Mouse (Mus musculus) cerebellum, adult 2 months (tissue): ENCODE data around the gene Syt13. TPM values are rescaled to one million over a fixed set of nuclear protein-coding genes. Genes with fewer than 3 reads are reported as not detected.
A peak's percentile ranks its signal among the peaks of the same experiment; 100 is the strongest.

Experiments
- DNase-seq, 2 experiments: peaks; one replicate each; pipeline ENCODE4 v3.0.0; 2021
- H3K27ac ChIP-seq: fragments of 200-500 bp; 2 replicates; pipeline ENCODE4 v1.5.1; 2012; ENCODE audit warnings: low read length, control low read depth, inconsistent platforms; ENCODE audit not compliant: insufficient read depth
- H3K27me3 ChIP-seq: fragments of 200-500 bp; 2 replicates; pipeline ENCODE4 v1.6.1; 2012; ENCODE audit warnings: inconsistent platforms, mild to moderate bottlenecking, low read length, moderate library complexity; ENCODE audit not compliant: control insufficient read depth, insufficient read depth
- H3K4me1 ChIP-seq: fragments of 200-500 bp; 2 replicates; pipeline ENCODE4 v1.6.1; 2011; ENCODE audit warnings: low read length; ENCODE audit not compliant: control insufficient read depth, insufficient read depth
- H3K4me3 ChIP-seq: fragments of 200-500 bp; replicated peaks from 2 replicates; pipeline ENCODE3; 2011; ENCODE audit warnings: mild to moderate bottlenecking, low read depth, low read length, control low read depth; ENCODE audit not compliant: insufficient read depth
- CTCF ChIP-seq: fragments of 200-500 bp; IDR thresholded peaks from 2 replicates; pipeline ENCODE4 v1.5.1; 2011; ENCODE audit warnings: low read depth, mild to moderate bottlenecking, control low read depth, low read length, moderate library complexity, borderline replicate concordance; ENCODE audit not compliant: insufficient read depth
- POLR2A ChIP-seq: fragments of 200-500 bp; IDR thresholded peaks from 2 replicates; pipeline ENCODE4 v1.6.1; 2011; ENCODE audit warnings: low read length, control low read depth, borderline replicate concordance; ENCODE audit not compliant: insufficient read depth
- WGBS: fragments of 180-500 bp; shearing (Covaris S2); methylation state at CpG from one replicate; pipeline ENCODE4 v1.1.7; 2018; 5-methylcytosine and 5-hydroxymethylcytosine counted together
- polyA plus RNA-seq: library from polyadenylated mRNA; depleted of rRNA; stranded (reverse); fragments of >200 nt; gene quantifications from 2 replicates; pipeline ENCODE4 v1.2.3, GENCODE M21; 2012

Syt13 gene
- polyA plus RNA-seq, 1 experiment: 110 TPM

- TF ChIP-seq POLR2A (no peak), CTCF (no peak)
- Histone ChIP-seq H3K4me1 (peaks cover 61% of the 10 kb centered on the region), H3K27me3 (no peaks in the 10 kb centered on the region), H3K4me3 (no peak overlapping the region), H3K27ac (no peak overlapping the region)
- no peak for DNase-seq
- 94% methylated on average over 11 of the region's 11 CpGs for WGBS
These were observed 30.3 kb downstream of the Syt13 start for GRCm38 (mm10) chr2:92945125-92945746.

GRCm38 (mm10) chr2:92945824-92946598, 31.1 kb downstream of the Syt13 start:
- no peak for TF ChIP-seq POLR2A
- Histone ChIP-seq H3K27me3 (no peaks in the 10 kb centered on the region), H3K4me3 (no peak overlapping the region), H3K27ac (no peak overlapping the region), H3K4me1 (peaks cover 55% of the 10 kb centered on the region)
- 68% methylated on average over 11 of the region's 11 CpGs for WGBS
- DNase-seq: no peak

- Histone ChIP-seq H3K27ac (no peak overlapping the region), H3K4me3 (no peak overlapping the region)
These were observed 33.2 kb downstream of the Syt13 start for GRCm38 (mm10) chr2:92947981-92948698.

GRCm38 (mm10) chr2:92948699-92949300, 33.9 kb downstream of the Syt13 start:
- 70% methylated on average over 7 of the region's 7 CpGs for WGBS
- TF ChIP-seq POLR2A: no peak
- TF ChIP-seq CTCF: no peak
- no peak overlapping the region for H3K27ac ChIP-seq

More at GRCm38 (mm10) chr2:92947981-92948698, 33.2 kb downstream of the Syt13 start:
- H3K27me3 ChIP-seq: no peaks in the 10 kb centered on the region
- TF ChIP-seq CTCF: no peak
- no peak for TF ChIP-seq POLR2A
- H3K4me1 ChIP-seq: peaks cover 37% of the 10 kb centered on the region
- no peak for DNase-seq
- WGBS: 16% methylated on average over 12 of the region's 12 CpGs

GRCm38 (mm10) chr2:92949518-92949917, 34.6 kb downstream of the Syt13 start:
- no peak for DNase-seq
- Histone ChIP-seq H3K27ac (no peak overlapping the region), H3K27me3 (no peaks in the 10 kb centered on the region), H3K4me3 (no peak overlapping the region), H3K4me1 (peaks cover 46% of the 10 kb centered on the region)
- 52% methylated on average over 1 of the region's 1 CpGs for WGBS
- TF ChIP-seq CTCF: no peak
- no peak for TF ChIP-seq POLR2A

More at GRCm38 (mm10) chr2:92948699-92949300, 33.9 kb downstream of the Syt13 start:
- no peak for DNase-seq
- Histone ChIP-seq H3K4me3 (no peak overlapping the region), H3K27me3 (no peaks in the 10 kb centered on the region), H3K4me1 (peaks cover 40% of the 10 kb centered on the region)

- WGBS: 17% methylated on average over 17 of the region's 17 CpGs
- Histone ChIP-seq H3K4me3 (no peak overlapping the region), H3K27ac (peak overlapping the region; percentile 82), H3K4me1 (peaks cover 28% of the 10 kb centered on the region), H3K27me3 (no peaks in the 10 kb centered on the region)
- no peak for TF ChIP-seq CTCF
- no peak for TF ChIP-seq POLR2A
- peak; percentile 85 to 86 for DNase-seq
These were observed 38.6 kb downstream of the Syt13 start for GRCm38 (mm10) chr2:92953450-92953849.

GRCm38 (mm10) chr2:92954404-92955114, 39.7 kb downstream of the Syt13 start:
- Histone ChIP-seq H3K27ac (no peak overlapping the region), H3K4me3 (no peak overlapping the region), H3K27me3 (no peaks in the 10 kb centered on the region), H3K4me1 (peaks cover 18% of the 10 kb centered on the region)
- peak; percentile 87 to 94 for DNase-seq
- 22% methylated on average over 11 of the region's 11 CpGs for WGBS
- TF ChIP-seq CTCF: peak; percentile 93
- TF ChIP-seq POLR2A: no peak
